Mouse (Mus musculus): Measurements from ENCODE around the gene Cybc1.

Cybc1 gene

DNA sequence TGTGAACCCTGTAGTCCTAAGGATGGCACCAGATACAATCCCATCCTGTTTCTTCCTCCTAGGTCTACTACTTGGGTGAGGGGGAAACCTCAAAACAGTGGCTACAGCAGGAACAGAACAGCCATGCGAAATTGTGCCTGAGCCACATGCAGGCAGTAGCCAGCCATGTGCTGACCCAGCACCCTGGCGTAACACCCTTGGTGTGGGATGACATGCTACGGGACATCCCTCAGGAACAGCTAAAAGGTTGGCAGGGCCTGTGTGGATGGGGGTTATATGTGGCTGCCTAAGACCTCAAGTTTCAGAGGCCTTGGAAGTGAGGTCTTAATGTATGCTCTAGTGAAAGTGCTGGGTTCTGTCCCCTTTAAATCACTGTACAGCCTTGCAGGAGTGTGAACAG, 12.3 kb downstream of the Cybc1 start:
- no peak for DNase-seq (ENCODE audit: low spot score in 2 of 2)

DNA sequence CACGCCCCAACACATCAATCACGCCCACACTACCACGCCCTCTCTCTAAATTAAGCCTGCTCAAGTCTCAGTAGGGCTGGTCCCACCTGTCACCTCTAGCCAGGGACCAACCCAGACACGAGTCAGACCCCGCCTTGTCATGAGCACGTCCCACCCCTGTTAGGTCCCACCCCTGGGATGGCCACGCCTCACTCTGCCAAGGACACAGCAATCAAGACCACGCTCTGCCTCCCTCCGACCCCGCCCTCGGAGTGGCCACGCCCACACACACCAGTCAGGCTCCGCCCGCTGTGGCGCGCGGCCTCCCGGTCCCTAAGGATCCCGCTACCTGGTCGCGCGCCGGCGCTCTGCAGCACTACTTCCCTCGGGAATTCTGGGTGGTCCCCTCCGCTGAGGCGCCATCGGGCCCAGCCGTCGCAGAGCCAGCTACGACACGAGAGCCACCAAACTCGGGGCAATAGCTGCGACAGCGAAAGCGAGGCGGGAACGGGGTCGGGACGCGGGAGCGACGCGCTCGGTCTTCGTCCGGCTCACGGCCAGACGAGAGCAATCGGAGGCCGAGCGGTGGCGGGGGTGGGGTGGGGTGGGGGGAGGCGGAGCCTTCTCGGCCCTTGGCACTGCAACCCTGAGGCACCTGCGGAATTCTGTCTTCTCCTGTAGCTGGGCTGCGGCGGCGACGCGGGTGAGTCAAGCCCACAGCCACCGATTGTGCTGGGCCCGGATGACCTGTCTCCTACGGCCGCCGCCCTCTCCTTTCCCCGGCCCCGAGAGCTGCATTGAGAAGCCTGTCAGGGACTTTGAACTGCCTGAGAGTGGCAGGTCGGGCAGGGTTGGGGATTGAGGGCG, 24.7 kb downstream of the Cybc1 start, which contains the start of the genes Hexdc and Ogfod3:
Hexdc (plus strand) TSS at position 273 of the 846 bp plus-strand sequence.
Ogfod3 (minus strand) TSS at position 551 of the 846 bp plus-strand sequence.
- peak; percentile 91 to 96 for DNase-seq (ENCODE audit: low spot score in 2 of 2)

DNA sequence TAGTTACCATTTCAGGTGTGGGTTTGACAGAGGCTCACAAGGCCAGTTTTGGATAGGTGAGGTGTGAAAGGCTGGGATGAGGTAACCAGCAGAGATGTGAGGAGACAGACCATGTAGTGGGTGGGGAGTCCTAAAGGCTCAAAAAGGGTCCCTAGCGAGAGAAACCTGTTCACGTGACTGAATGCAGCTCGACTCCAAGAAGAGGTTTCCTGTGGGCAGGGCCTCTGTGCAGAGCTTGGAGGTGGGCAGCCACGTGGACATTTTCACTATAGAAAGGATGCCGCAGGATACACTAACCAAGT, 25.3 kb downstream of the Cybc1 start:
- no peak for DNase-seq (ENCODE audit: low spot score in 2 of 2)

DNA sequence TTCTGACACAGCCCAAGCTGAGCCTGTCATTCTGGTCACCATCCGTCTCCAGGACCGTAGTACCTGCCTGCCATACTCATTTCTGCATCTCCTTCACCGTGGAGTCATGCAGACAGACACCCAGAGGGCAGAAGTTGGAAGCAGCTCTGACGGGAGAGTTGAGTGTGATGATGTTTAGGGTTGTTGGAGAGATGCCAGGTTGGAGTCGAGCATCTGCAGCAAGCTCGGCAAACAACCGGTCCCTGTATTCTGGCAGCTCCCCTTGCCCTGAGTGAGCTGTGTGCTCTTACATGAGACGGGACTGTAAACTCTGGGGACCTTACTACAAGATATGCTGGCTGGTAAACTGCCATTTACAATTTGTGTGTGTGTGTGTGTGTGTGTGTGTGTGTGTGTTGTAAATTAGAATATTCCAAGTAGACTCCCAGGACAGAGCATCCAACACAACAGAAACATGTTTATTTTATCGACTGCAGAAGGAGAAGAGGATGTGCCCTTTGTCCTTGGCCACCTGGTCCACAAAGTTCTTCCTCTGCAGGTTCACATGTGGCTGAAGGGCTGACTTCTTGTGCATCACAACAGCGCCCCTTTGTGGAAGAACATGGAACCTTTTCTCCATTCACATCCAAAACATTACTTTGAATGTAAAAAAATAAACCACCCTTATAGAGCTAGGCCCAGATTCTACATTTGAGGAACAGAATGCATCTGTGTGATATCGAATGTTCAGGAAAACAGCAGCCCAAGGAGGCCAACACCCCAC, 27.5 kb downstream of the Cybc1 start:
- DNase-seq (ENCODE audit: low spot score in 2 of 2): no peak

DNA sequence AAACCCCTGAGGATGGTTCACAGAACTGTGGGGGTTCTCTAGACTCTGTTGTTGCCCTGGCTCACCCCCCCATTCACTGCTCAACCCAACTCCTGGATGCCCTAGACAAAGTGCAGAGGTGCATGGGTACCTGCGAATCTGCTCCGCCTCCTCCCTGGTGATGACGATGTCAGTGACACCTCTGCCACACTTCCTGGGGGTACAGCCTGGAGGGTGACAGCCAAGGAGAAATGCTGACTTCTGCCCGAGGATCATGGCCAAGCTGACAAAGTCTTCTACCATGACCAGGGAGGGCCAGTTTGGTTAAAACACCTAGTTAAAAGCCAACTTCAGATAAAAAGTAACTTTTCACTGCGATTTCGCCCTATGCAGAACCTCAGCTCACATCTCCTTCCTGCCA, 28.3 kb downstream of the Cybc1 start:
- DNase-seq (ENCODE audit: low spot score in 2 of 2): no peak

DNA sequence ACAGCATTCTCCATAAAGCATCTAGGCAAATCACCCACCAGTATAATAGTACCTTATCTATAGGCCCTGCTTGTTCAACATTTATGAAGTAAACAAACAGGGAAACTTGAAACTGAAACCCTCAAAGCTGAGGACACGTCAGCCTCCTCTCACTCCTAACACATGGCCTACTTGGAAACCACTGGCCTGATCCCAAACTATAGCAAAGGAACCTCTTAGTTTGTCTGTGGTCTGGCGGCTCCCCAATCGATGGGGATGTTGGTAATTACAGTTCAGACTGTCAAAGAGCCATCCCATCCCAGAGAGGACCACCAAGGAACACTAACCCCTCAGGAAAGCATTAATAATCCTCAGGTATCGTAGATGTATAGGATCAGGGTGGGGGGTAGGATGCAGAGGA, 29.3 kb downstream of the Cybc1 start:
- DNase-seq (ENCODE audit: low spot score in 2 of 2): no peak

DNA sequence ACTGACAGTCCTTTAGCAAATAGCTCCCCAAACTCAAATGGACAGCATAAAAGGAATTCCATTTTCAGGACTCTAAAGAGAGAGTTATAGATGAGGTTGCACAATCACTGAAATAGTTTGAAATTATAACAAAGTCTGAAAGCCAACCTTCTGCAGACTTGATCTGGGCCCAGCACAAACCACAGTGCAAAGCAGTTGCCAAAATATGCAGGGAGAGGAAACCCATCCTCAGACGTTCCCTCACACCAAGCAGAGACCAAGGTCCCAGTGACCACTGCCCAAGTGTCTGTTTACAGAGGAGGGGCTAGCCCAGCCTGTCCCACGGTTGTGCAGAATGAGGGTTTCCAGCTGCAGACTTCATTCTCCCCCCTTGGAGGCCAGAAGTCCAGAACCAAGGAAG, 30.5 kb downstream of the Cybc1 start:
- DNase-seq (ENCODE audit: low spot score in 2 of 2): no peak

DNA sequence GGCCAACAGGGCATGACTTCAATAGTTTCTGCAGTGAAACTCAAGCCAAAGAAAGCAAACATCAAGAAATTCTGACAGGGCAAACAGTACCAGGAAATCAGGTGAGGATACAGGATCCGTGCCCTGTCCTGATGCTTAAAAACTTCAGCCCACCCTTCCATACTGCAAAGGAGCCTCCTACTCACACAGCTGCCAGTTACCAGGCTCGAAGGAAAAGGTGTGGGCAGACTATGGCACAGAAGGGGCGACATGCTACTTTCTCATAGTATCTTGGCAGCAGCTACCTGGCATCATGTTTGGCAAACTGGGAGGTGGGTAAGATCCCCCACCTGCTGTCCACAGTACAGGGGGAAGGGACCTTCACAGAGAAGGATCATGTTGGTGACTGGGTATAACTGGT, 35.7 kb downstream of the Cybc1 start:
- no peak for DNase-seq (ENCODE audit: low spot score in 2 of 2)

DNA sequence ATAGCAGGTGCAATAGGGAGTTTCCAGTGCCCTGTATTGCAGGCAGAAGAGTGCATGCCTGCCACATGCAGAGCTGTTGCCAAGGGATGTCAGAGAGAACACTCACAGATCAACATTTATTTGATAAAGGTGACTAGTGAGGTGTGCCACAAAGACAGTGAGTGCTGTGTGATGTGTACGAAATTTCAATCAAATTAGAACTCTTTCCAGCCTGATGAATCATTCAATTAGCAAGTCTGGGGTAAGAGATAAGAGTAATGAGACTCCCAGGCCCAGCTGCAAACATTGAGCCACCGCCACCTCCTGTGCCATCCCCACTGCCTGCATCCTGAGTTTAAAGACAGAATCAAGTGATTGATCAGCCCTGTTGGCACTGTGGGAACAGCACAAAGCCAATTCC, 36.4 kb downstream of the Cybc1 start:
- no peak for DNase-seq (ENCODE audit: low spot score in 2 of 2)

DNA sequence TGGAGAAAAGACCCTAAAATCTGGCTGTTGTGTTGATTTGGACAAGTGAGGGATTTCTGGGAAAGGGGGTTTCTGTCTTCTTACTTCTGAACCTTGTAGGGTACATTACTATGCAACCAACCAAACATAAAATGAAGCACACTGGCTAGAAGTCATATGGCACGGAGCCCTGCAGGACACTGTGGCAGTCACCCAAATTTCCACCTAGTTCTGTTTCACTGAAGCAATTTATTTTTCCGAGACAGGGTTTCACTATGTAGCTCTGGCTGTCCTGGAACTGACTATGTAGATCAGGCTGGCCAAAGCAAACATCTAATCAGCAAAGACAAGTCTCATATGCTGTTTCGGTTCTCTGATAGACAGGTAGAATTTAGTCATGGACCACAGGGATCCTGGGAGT, 39.4 kb downstream of the Cybc1 start:
- no peak for DNase-seq (ENCODE audit: low spot score in 2 of 2)

DNA sequence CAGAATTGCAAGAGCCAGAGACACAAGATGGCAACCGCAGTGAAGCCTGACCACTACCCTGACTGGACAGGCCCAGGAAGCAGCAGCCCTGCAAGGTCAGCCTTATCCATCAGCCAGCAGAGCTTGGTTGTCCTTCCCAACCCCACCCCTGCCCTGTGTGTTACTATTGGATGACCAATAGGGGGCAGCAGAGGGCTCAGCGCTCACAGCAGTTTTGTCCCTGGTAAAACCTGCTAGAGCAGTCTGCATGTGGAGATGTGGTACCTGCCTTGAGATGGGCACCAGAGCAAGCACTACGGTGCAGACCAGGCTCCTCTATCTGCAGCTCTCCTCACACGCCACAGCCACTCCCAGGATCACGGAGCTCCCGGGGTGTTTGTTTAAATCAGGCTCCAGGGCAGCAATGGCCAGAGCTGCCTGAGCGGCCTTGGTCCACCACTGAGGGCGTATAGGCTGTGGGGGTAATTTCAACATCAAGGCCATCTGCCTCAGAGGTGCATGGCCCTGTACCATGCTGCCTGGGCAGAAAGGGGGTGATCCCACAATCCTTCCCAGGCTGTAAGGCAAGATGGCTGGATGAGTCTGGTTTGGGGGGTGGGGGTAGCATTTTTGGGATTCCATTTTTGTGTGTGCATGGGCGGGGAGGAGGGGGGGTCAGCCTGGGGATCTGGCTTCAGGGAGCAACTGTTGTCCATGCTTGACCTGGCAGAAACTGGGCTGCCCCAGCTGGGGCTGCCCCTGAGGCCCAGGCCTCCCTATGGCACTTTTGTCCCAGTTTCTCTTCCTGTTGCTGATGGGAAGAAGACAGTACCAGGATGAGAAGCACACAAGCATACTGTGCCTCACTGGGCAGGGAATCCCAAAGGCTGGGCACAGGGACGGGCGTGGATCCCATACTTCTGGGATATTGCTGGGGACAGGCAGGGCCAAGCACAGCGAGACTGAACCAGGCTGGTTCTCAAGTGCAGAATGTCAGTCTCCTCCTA, 52.5 kb downstream of the Cybc1 start:
- DNase-seq (ENCODE audit: low spot score in 2 of 2): peak in 1 of 2 experiments; percentile 32

DNA sequence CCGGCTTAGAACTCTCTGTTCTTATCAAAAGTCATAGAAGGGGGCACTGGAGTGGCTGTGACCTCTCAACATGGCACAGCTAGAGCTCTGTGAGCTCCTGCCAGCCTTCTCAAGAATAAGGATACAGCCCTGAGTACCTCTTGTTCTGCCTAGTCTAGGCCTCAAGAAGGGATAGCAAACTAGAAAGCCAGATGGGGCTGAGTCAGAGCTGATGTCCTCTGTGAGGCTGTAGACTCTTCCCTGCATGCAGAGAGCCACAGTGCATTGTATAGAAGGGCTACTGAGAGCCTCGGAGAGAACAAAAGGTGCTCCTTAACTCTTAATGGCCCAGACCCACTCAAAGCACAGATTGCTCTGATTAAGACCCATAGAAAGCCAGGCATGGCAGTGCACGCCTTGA, 54.9 kb downstream of the Cybc1 start:
- DNase-seq (ENCODE audit: low spot score in 2 of 2): no peak

DNA sequence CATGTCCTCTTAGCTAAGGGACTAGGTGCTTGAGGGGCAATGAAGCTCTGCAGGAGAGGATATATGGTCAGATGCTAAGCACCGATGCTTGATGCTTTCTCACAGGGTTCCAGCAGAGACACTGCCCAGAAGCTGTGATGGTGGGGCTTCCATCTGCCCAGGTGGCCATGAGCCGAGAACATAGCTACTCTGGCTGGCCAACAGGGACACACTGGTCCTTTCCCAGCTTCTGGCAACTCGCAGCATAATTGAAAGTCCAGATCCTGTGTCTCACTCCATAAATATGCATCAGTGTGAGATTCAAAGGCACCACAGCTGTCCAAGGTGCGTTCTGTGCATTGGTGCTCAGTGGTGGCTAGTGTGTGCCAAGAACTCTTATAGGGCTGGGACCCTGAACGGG, 55.9 kb downstream of the Cybc1 start:
- DNase-seq (ENCODE audit: low spot score in 2 of 2): no peak

Measured in urinary bladder, postnatal 4 days (tissue).